ENCODE assay signal across 10 mouse cellular contexts in genomic region chr7:37689561-37690305, GRCm38 (mm10).
DNase-seq lines count a peak whose midpoint lies in the region; ATAC-seq lines count a peak whose summit lies in the region.
"Had no signal": no experiment of that assay in that cellular context is flagged by ENCODE, and none has a peak within 500 bp of the region (broad histone marks: within the 10 kb centered on the region; RNA-seq: fewer than 3 reads in every experiment).

No protein-coding gene starts in this region.

- H3K27ac ChIP-seq in embryonic facial prominence, embryonic 10.5 days (replicated peaks), result peak overlapping the region; percentile 69
- peak overlapping the region; percentile 81 for H3K27ac ChIP-seq in hindbrain, embryonic 12.5 days
- H3K27ac ChIP-seq in neural tube, embryonic 11.5 days (ENCODE audit: low read depth, low read length), result peak overlapping the region; percentile 78

- WGBS in embryonic facial prominence, embryonic 10.5 days, result 40% methylated on average over 23 of the region's 23 CpGs
- 24% methylated on average over 23 of the region's 23 CpGs for whole genome bisulfite sequencing in hindbrain, embryonic 12.5 days
- whole genome bisulfite sequencing in neural tube, embryonic 11.5 days, result 41% methylated on average over 23 of the region's 23 CpGs

- no peaks in the 10 kb centered on the region for H3K36me3 ChIP-seq in embryonic facial prominence, embryonic 10.5 days (replicated peaks)
- H3K36me3 ChIP-seq in hindbrain, embryonic 12.5 days, result no peaks in the 10 kb centered on the region
- no peaks in the 10 kb centered on the region for H3K36me3 ChIP-seq in neural tube, embryonic 11.5 days (ENCODE audit: control insufficient read depth, insufficient read depth, low read length)

- H3K9ac ChIP-seq in hindbrain, embryonic 12.5 days, result no peak overlapping the region
- peak overlapping the region; percentile 15; the same call in 1 of the 2 replicates for H3K9ac ChIP-seq in neural tube, embryonic 11.5 days (ENCODE audit: low read length)

- no peaks in the 10 kb centered on the region for H3K9me3 ChIP-seq in embryonic facial prominence, embryonic 10.5 days
- no peaks in the 10 kb centered on the region for H3K9me3 ChIP-seq in hindbrain, embryonic 12.5 days (replicated peaks)
- H3K9me3 ChIP-seq in neural tube, embryonic 11.5 days (ENCODE audit: control insufficient read depth, low read length), result no peaks in the 10 kb centered on the region

- H3K4me1 ChIP-seq in embryonic facial prominence, embryonic 10.5 days, result peaks cover 42% of the 10 kb centered on the region
- peaks cover 43% of the 10 kb centered on the region for H3K4me1 ChIP-seq in hindbrain, embryonic 12.5 days
- peaks cover 19% of the 10 kb centered on the region for H3K4me1 ChIP-seq in neural tube, embryonic 11.5 days (ENCODE audit: control insufficient read depth, insufficient read depth, low read length)

- peak; percentile 44 for DNase-seq in cerebellum, adult 9-10 months
- no peak for DNase-seq in cerebellum, adult 9-11 months
- DNase-seq in embryonic facial prominence, embryonic 10.5 days (ENCODE audit: low spot score), result peak; percentile 30
- peak; percentile 61 for DNase-seq in neural tube, embryonic 11.5 days (ENCODE audit: low spot score)
- DNase-seq in B cell, adult 2 months, result no peak
- no peak for DNase-seq in gastrocnemius, adult 18-20 months (ENCODE audit: low spot score)
- DNase-seq: adrenal gland, postnatal 14 days; kidney, adult 9 months had no signal

- H3K4me2 ChIP-seq in hindbrain, embryonic 12.5 days (replicated peaks), result peak overlapping the region; percentile 40
- H3K4me2 ChIP-seq in neural tube, embryonic 11.5 days (ENCODE audit: low read depth), result peak overlapping the region; percentile 34

- no peaks in the 10 kb centered on the region for H3K27me3 ChIP-seq in embryonic facial prominence, embryonic 10.5 days (replicated peaks; ENCODE audit: low read depth, poor library complexity, severe bottlenecking)
- no peaks in the 10 kb centered on the region for H3K27me3 ChIP-seq in hindbrain, embryonic 12.5 days
- H3K27me3 ChIP-seq in neural tube, embryonic 11.5 days (ENCODE audit: control insufficient read depth, insufficient read depth, low read length), result no peaks in the 10 kb centered on the region

- peak; percentile 46; the same call in 1 of the 2 replicates for ATAC-seq in hindbrain, embryonic 12.5 days (ENCODE audit: low FRiP score)
- no peak for ATAC-seq in neural tube, embryonic 11.5 days (ENCODE audit: insufficient read depth, low FRiP score, low TSS enrichment)
- ATAC-seq in megakaryocyte, adult 5-6 weeks (ENCODE audit: poor library complexity, severe bottlenecking), result no peak

- 0 out of 2 replicates have a peak overlapping the region, but pooled peaks have one; percentile 14 for H3K4me3 ChIP-seq in embryonic facial prominence, embryonic 10.5 days
- no peak overlapping the region for H3K4me3 ChIP-seq in hindbrain, embryonic 12.5 days
- no peak overlapping the region for H3K4me3 ChIP-seq in neural tube, embryonic 11.5 days (ENCODE audit: low read depth, low read length)

Comparison
In these comparisons a context has a peak if more than half of its experiments do, and no peak if none do; other contexts are left out.
1. DNase-seq: peak in cerebellum, adult 9-10 months (single experiment), embryonic facial prominence, embryonic 10.5 days (single experiment) and neural tube, embryonic 11.5 days (single experiment); none in cerebellum, adult 9-11 months (single experiment), B cell, adult 2 months (0 of 2) and gastrocnemius, adult 18-20 months (single experiment).
2. Peak in every context shown above with its lines, with median percentiles within 50 percentile points of each other: H3K27ac ChIP-seq.